Mouse (Mus musculus): ENCODE results near the gene Ptov1. TPM values are rescaled to one million over a fixed set of nuclear protein-coding genes. Genes with fewer than 3 reads are reported as not detected.
A peak's percentile ranks its signal among the peaks of the same experiment; 100 is the strongest.

Ptov1 gene
- polyA plus RNA-seq, 1 experiment from 2014 or later: 307 TPM

DNA sequence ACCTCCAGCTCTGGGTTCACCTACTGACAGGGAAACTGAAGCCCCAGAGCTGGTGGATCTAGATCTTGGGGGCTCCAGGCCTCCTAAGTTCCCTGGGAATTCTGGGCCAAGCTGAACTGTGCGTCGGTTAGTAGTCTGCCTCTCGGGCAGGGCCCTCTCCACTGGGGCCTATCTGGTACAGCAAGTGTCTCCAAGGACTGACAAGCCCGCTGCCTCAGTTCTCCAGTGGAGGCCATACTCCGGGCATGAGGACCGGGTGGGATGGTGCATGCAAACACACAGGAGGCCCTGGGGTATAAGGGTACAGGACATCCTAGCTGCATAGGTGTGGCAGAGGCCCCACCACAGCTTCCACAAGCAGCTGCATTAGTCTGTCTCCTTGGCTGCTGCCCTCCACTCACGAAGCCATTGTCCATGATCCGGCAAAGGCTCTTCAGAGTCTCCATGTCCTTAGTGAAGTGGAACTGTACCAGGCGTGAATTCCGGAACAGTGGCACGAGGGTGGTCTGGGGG lies 5.5 kb downstream of the Ptov1 start:
- Histone ChIP-seq H3K4me3 (ENCODE audit: low read length) (no peak overlapping the region), H3K4me1 (replicated peaks; ENCODE audit: control insufficient read depth, insufficient read depth, low read length) (peaks cover 46% of the 10 kb centered on the region), H3K4me2 (ENCODE audit: low read depth, low read length) (no peak overlapping the region), H3K9ac (ENCODE audit: low read length) (no peak overlapping the region), H3K27ac (ENCODE audit: low read length) (no peak overlapping the region), H3K36me3 (ENCODE audit: control insufficient read depth, insufficient read depth, low read length) (peaks cover 35% of the 10 kb centered on the region), H3K9me3 (ENCODE audit: control insufficient read depth, low read length) (no peaks in the 10 kb centered on the region), H3K27me3 (ENCODE audit: control insufficient read depth, insufficient read depth, low read depth, low read length) (no peaks in the 10 kb centered on the region)
- 77% methylated on average over 11 of the region's 11 CpGs for WGBS
- ATAC-seq (ENCODE audit: low read depth): no peak

DNA sequence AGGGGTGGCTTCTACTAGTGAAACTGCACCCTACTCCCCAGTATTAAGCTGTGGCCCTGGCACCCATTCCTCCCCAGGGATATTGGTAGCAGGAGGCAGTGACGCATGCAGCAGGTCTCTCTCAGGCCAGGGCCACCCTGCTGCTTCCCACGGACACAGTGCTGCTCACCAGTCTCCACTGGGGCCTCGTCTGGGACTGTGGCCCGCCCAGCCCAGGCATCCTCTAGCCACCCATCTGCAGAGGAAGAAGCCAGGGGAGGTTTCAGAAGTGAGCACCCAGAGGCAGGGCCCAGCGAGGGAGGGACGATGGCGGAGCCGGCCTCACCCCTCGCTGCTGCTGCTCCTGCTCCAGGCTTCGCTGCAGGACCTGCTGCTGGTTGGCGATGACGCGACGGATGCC lies 6.4 kb downstream of the Ptov1 start:
- no peaks in the 10 kb centered on the region for H3K27me3 ChIP-seq (ENCODE audit: control insufficient read depth, insufficient read depth, low read depth, low read length)
- no peak overlapping the region for H3K4me2 ChIP-seq (ENCODE audit: low read depth, low read length)
- ATAC-seq (ENCODE audit: low read depth): no peak
- H3K36me3 ChIP-seq (ENCODE audit: control insufficient read depth, insufficient read depth, low read length): peaks cover 35% of the 10 kb centered on the region
- no peak overlapping the region for H3K27ac ChIP-seq (ENCODE audit: low read length)
- no peak overlapping the region for H3K4me3 ChIP-seq (ENCODE audit: low read length)
- H3K9me3 ChIP-seq (ENCODE audit: control insufficient read depth, low read length): no peaks in the 10 kb centered on the region
- 88% methylated on average over 14 of the region's 14 CpGs for WGBS
- H3K9ac ChIP-seq (ENCODE audit: low read length): no peak overlapping the region
- peaks cover 46% of the 10 kb centered on the region for H3K4me1 ChIP-seq (replicated peaks; ENCODE audit: control insufficient read depth, insufficient read depth, low read length)

DNA sequence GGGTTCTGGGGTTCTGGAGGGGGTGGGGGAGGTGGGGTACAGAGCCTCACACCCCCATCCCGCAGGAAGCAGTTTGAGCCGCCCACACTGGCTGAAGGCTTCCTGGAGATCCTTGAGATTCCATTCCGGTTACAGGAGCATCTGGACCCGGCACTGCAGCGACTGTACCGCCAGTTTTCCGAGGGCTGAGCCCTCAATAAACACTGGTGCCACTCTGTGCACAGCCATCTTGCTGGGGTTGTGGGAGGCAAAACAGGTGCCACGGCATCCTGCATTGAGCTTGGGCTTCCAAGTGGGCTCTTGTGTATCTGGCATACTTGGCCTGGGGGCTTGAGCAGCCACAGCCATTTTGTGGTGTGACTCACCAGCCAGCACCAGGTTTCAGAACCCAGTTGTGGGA lies 7.2 kb downstream of the Ptov1 start:
- H3K9ac ChIP-seq (ENCODE audit: low read length): no peak overlapping the region
- no peaks in the 10 kb centered on the region for H3K27me3 ChIP-seq (ENCODE audit: control insufficient read depth, insufficient read depth, low read depth, low read length)
- H3K4me1 ChIP-seq (replicated peaks; ENCODE audit: control insufficient read depth, insufficient read depth, low read length): peaks cover 44% of the 10 kb centered on the region
- H3K27ac ChIP-seq (ENCODE audit: low read length): no peak overlapping the region
- H3K4me3 ChIP-seq (ENCODE audit: low read length): no peak overlapping the region
- H3K9me3 ChIP-seq (ENCODE audit: control insufficient read depth, low read length): no peaks in the 10 kb centered on the region
- ATAC-seq (ENCODE audit: low read depth): no peak
- H3K36me3 ChIP-seq (ENCODE audit: control insufficient read depth, insufficient read depth, low read length): peaks cover 35% of the 10 kb centered on the region
- WGBS: 47% methylated on average over 8 of the region's 8 CpGs
- H3K4me2 ChIP-seq (ENCODE audit: low read depth, low read length): no peak overlapping the region

DNA sequence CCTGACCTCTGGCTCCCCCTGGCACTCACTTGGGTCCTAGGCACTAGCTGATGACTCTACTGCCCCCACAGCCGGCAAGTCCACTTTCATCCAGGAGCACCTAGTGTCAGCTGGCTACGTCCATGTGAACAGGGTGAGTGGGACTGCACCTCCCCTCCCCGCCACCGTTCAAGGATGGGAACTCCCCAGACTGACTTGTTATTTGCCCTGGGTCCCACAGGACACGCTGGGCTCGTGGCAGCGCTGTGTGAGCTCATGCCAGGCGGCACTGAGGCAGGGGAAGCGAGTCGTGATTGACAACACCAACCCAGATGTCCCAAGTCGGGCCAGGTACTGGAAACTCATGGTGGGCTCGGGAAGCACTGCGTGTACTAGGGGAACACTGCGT lies 8.2 kb downstream of the Ptov1 start:
- Histone ChIP-seq H3K27ac (ENCODE audit: low read length) (no peak overlapping the region), H3K27me3 (ENCODE audit: control insufficient read depth, insufficient read depth, low read depth, low read length) (no peaks in the 10 kb centered on the region)
- no peak for ATAC-seq (ENCODE audit: low read depth)

DNA sequence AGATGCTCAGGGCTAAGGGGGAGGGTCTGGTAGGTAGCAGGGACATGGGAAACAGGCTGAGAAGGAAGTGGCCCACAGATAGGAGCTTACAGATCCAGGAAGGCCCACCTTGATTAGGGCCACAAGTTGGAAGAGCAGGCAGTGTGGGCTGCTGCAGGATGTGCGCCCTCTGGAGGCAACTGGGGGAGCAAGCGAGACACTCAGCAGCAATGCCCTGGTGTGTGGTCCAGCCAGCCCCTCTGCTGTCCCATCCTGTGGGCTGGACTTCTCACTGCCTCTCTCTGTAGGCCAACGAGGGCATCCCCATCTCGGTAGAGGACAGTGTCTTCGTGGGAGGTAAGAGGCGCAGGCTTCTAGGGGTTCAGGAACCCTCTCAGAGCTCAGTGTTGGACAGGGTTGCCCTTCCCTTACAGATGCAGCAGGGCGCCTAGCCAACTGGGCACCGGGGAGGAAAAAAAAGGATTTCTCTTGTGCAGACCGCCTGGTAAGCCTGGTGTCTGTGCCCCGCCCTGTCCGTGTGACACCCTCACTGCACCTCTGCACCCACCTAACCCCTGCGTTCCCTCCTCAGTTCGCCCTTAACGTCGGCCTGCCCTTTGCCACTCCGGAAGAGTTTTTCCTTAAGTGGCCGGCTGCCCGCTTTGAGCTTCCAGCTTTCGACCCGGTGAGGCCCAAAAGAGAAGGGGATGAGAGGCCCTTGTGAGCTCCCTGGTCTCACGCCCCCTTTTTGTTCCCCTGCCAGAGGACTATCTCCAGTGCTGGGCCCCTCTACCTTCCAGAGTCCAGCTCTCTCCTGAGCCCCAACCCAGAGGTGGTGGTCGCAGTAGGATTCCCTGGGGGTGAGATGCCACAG lies 8.8 kb downstream of the Ptov1 start:
- no peaks in the 10 kb centered on the region for H3K9me3 ChIP-seq (ENCODE audit: control insufficient read depth, low read length)
- peaks cover 35% of the 10 kb centered on the region for H3K36me3 ChIP-seq (ENCODE audit: control insufficient read depth, insufficient read depth, low read length)
- peak overlapping the region; percentile 47 for H3K27ac ChIP-seq (ENCODE audit: low read length)
- no peak overlapping the region for H3K4me3 ChIP-seq (ENCODE audit: low read length)
- peaks cover 34% of the 10 kb centered on the region for H3K4me1 ChIP-seq (replicated peaks; ENCODE audit: control insufficient read depth, insufficient read depth, low read length)
- peak overlapping the region; percentile 10; the same call in 1 of the 2 replicates for H3K9ac ChIP-seq (ENCODE audit: low read length)
- 42% methylated on average over 22 of the region's 22 CpGs for WGBS
- peak; percentile 47 for ATAC-seq (ENCODE audit: low read depth)
- H3K4me2 ChIP-seq (ENCODE audit: low read depth, low read length): no peak overlapping the region
- no peaks in the 10 kb centered on the region for H3K27me3 ChIP-seq (ENCODE audit: control insufficient read depth, insufficient read depth, low read depth, low read length)

More for the DNA sequence above, 8.2 kb downstream of the Ptov1 start:
- Histone ChIP-seq H3K4me2 (ENCODE audit: low read depth, low read length) (no peak overlapping the region), H3K9ac (ENCODE audit: low read length) (no peak overlapping the region), H3K4me3 (ENCODE audit: low read length) (no peak overlapping the region), H3K9me3 (ENCODE audit: control insufficient read depth, low read length) (no peaks in the 10 kb centered on the region), H3K36me3 (ENCODE audit: control insufficient read depth, insufficient read depth, low read length) (peaks cover 35% of the 10 kb centered on the region), H3K4me1 (replicated peaks; ENCODE audit: control insufficient read depth, insufficient read depth, low read length) (peaks cover 38% of the 10 kb centered on the region)
- 70% methylated on average over 14 of the region's 14 CpGs for WGBS

DNA sequence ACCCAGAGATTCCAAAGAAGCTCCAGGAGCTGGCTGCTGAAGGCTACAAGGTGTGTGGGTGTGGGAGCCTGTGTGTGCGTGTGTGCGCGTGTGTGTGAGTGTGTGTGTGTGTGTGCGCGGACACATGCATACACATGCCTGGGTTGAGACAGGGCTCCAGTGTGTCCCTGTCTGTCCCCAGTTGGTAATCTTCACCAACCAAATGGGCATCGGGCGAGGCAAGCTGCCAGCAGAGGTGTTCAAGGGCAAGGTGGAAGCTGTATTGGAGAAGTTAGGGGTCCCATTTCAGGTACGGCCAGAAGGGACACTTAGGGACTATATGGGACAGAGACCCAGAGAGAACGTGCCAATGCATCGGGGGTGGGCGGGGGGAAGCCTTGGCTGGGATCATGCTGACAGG lies 9.7 kb downstream of the Ptov1 start:
- WGBS: 89% methylated on average over 11 of the region's 11 CpGs
- no peak overlapping the region for H3K27ac ChIP-seq (ENCODE audit: low read length)

DNA sequence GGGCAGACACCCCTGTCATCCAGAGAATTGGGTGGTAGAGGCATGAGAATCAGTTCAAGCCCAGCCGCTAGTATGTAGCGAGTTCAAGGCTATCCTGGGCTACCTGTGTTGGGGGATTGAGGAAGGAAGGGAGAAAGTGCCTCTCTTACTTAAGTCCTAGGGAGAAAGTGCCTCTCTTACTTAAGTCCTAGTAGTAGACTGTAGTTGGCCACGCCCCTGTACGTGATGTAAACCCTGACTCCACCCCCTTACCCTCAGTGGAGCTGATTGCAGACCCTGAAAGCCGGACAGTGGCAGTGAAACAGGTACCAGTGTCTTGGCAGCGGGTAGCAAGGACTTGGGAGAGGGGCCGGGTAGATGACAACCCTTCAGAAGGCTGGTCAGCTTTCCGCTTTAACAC lies 11.7 kb downstream of the Ptov1 start:
- ATAC-seq (ENCODE audit: low read depth): no peak
- 27% methylated on average over 8 of the region's 8 CpGs for WGBS
- Histone ChIP-seq H3K9ac (ENCODE audit: low read length) (peak overlapping the region; percentile 76), H3K4me1 (replicated peaks; ENCODE audit: control insufficient read depth, insufficient read depth, low read length) (peaks cover 38% of the 10 kb centered on the region), H3K27ac (ENCODE audit: low read length) (peak overlapping the region; percentile 85), H3K4me2 (ENCODE audit: low read depth, low read length) (peak overlapping the region; percentile 76), H3K36me3 (ENCODE audit: control insufficient read depth, insufficient read depth, low read length) (peaks cover 10% of the 10 kb centered on the region), H3K4me3 (ENCODE audit: low read length) (peak overlapping the region; percentile 65), H3K27me3 (ENCODE audit: control insufficient read depth, insufficient read depth, low read depth, low read length) (no peaks in the 10 kb centered on the region), H3K9me3 (ENCODE audit: control insufficient read depth, low read length) (no peaks in the 10 kb centered on the region)

More for the DNA sequence above, 9.7 kb downstream of the Ptov1 start:
- H3K27me3 ChIP-seq (ENCODE audit: control insufficient read depth, insufficient read depth, low read depth, low read length): no peaks in the 10 kb centered on the region
- no peak overlapping the region for H3K4me3 ChIP-seq (ENCODE audit: low read length)
- H3K9ac ChIP-seq (ENCODE audit: low read length): no peak overlapping the region
- H3K36me3 ChIP-seq (ENCODE audit: control insufficient read depth, insufficient read depth, low read length): peaks cover 27% of the 10 kb centered on the region
- peaks cover 31% of the 10 kb centered on the region for H3K4me1 ChIP-seq (replicated peaks; ENCODE audit: control insufficient read depth, insufficient read depth, low read length)
- no peak for ATAC-seq (ENCODE audit: low read depth)
- no peak overlapping the region for H3K4me2 ChIP-seq (ENCODE audit: low read depth, low read length)
- no peaks in the 10 kb centered on the region for H3K9me3 ChIP-seq (ENCODE audit: control insufficient read depth, low read length)

DNA sequence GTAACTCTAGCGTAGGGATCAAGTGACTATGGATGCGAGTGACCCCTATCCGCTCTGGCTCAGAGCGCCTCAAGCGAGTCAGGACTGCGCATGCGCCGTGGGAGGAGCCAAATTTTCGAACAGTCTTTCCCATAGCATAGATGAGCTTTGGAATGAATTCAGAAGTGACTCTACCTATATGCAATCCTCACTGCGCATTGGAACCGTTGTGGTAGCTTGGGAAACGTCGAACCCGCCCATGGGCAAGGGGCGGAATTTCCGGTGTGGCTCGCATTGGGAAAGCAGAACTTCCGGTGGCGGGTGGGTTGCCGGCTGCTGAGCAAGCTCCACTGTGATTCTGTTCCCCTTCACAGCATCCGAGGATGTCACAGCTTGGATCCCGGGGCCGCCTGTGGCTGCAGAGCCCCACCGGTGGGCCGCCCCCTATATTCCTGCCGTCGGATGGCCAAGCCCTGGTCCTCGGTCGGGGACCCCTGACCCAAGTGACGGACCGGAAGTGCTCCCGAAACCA lies 12.5 kb downstream of the Ptov1 start, which contains the start of gene Pnkp:
Gene Pnkp, plus strand, starts transcription at position 98 of the 511 bp plus-strand sequence.
- Histone ChIP-seq H3K9ac (ENCODE audit: low read length) (peak within 1 kb of the TSS; percentile 76), H3K36me3 (ENCODE audit: control insufficient read depth, insufficient read depth, low read length) (peaks cover 5% of the 10 kb centered on the region; the same call in 1 of the 2 replicates), H3K27me3 (ENCODE audit: control insufficient read depth, insufficient read depth, low read depth, low read length) (no peaks in the 10 kb centered on the region), H3K4me3 (ENCODE audit: low read length) (peak within 1 kb of the TSS; percentile 65), H3K9me3 (ENCODE audit: control insufficient read depth, low read length) (no peaks in the 10 kb centered on the region), H3K4me2 (ENCODE audit: low read depth, low read length) (peak within 1 kb of the TSS; percentile 76), H3K4me1 (replicated peaks; ENCODE audit: control insufficient read depth, insufficient read depth, low read length) (peaks cover 39% of the 10 kb centered on the region), H3K27ac (ENCODE audit: low read length) (peak within 1 kb of the TSS; percentile 85)
- WGBS: under 1% methylated on average over 32 of the region's 32 CpGs
- peak; percentile 30 for ATAC-seq (ENCODE audit: low read depth)

DNA sequence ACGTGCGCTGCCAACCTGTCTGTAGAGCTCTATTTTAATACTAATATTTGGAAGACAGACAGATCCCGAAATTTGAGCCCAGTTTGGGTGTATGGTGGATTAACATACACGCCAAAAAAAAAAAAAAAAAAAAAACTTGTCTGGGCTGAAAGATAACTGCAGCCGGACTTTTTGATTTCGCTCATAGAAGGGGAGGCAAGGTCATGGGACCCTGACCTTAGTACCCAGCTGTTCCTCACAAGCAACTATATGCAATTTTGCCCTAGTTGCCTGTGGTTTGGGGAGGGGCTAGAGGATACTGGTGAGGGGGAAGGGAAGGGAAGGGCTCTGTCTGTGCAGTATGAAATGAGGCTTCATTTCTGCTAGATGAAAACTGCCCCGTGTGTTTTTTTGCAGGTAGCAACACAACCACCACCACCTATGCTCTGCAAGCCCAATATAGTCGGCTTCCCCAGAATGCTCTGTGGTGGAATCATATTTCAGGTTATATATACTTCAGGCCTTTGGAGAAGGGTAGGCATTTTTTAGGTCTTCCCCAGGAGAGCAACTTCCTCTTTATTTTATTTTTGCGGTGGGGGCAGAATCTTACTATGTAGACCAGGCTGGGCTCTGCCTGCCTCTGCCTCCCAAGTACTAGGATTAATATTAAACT lies 13.2 kb downstream of the Ptov1 start:
- no peak for ATAC-seq (ENCODE audit: low read depth)
- Histone ChIP-seq H3K9ac (ENCODE audit: low read length) (peak overlapping the region; percentile 76), H3K4me1 (replicated peaks; ENCODE audit: control insufficient read depth, insufficient read depth, low read length) (peaks cover 39% of the 10 kb centered on the region), H3K4me2 (ENCODE audit: low read depth, low read length) (peak overlapping the region; percentile 76), H3K27ac (ENCODE audit: low read length) (peak overlapping the region; percentile 85), H3K9me3 (ENCODE audit: control insufficient read depth, low read length) (no peaks in the 10 kb centered on the region), H3K27me3 (ENCODE audit: control insufficient read depth, insufficient read depth, low read depth, low read length) (no peaks in the 10 kb centered on the region), H3K36me3 (ENCODE audit: control insufficient read depth, insufficient read depth, low read length) (peaks cover 5% of the 10 kb centered on the region; the same call in 1 of the 2 replicates), H3K4me3 (ENCODE audit: low read length) (peak overlapping the region; percentile 65)
- 59% methylated on average over 9 of the region's 9 CpGs for WGBS
